Mouse (Mus musculus): ENCODE measurements around the gene Sparcl1.

DNA sequence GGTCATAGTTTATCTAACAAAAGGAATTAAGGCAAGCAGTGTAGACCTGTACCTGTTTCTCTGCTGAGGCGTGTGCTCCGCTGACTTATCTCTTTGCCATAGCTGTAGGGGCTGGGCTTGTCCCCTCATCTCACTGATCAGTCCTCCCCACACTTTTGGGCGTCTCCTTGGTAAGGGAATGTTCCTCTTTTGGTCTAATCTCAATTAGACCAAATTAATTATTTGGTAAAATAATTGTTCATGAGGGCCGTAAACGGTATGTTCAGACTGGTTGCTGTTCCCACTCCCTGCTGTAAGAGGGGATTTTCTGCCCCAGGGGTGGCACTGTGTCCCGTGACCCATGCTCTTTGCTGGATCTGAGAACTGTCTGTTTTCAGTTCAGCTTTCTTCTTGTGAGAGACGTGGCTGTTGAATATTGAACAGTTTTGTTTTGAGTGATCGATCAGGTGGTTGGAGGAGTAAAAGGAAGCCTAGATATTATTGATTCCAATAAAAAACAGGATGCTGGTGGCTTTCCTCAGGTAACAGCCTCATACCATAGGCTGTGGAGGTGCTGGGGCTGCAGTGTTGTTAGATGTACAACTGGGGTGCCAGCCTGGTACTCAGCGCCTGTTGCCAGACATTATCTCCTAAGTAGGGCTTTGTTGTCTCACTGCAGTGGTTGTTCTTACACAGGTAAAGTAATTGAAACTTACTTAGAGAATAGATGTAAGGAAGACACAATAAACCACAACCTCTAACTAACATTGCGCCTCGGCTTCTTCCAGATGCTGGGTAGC lies 50.6 kb downstream of the Sparcl1 start:
- TF ChIP-seq CTCF (IDR thresholded peaks at IDR 0.05; ENCODE audit: extremely low read depth, insufficient read depth, insufficient read length, insufficient replicate concordance) (no peak), POLR2A (IDR thresholded peaks at IDR 0.05; ENCODE audit: low read depth, low read length) (no peak)
